Mouse (Mus musculus): ENCODE measurements around the gene Vdr. TPM values are rescaled to one million over a fixed set of nuclear protein-coding genes. Genes with fewer than 3 reads are reported as not detected.

The Vdr gene
- total RNA-seq, 2 experiments from 2014 or later = 0.35 to 0.61 TPM

DNA sequence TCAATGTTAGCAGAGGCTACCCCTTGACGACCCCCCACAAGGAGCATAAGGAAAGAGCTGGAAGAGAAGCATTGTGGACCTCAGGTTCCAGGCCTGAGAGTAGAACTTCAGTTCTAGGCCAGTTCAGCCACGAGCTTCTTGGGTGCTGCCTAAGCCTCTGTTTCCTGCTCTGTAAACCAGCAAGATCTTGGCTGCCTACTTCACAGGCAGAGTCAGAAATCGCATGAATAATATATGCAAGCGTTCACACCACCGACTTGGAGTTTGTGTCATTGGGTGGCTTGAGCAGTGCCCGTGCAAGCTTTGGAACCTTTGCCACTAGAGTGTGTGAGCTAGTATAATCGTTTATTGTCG lies 73.6 kb downstream of the Vdr start:
- no peak for DNase-seq (ENCODE audit: low spot score in 2 of 2)
- intact Hi-C loops (cut with DNase I) = no loop called here

- no peak for DNase-seq (ENCODE audit: low spot score in 2 of 2)
These were observed 74.1 kb downstream of the Vdr start for GRCm38 (mm10) chr15:97836153-97836893.

DNA sequence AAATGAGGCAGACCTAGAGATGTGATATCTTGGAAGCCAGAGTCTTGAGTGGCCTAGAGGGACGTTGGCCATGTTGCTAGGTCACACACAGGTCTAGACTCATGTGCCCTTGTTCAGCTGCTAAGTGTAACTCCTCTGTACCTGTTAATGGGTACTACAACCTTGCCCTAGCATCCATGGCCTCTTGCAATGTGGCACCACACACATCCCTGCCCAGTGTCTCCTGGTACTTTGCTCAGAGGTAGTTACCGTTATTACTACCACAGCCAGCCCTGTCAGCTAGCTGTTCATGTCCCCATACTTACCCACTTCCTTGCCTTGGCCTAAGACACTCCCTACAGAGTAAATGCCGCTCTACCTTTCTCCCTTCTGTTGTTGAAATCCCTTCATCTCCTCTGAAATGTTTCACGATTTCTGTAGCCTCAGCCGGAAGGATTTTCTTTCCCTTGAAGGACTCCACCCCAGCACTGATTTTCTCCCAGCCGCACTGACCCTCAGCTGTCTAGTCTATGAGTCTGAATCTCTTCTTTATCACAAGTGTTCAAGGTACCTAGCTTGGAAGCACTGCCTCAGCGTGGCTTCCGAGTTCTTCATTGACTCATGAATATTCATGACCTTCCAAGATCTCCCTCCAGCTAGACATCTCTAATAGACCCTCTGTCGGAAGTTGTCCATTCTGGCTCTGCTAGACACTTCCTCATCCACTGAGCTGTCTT lies 77.5 kb downstream of the Vdr start:
- intact Hi-C loops (cut with DNase I) = loop anchor here (5.0 kb wide), 1 partner anchor 46 kb away; no protein-coding TSS in a partner anchor
- no peak for DNase-seq (ENCODE audit: low spot score in 2 of 2)

More at GRCm38 (mm10) chr15:97836153-97836893, 74.1 kb downstream of the Vdr start:
- intact Hi-C loops (cut with DNase I) = no loop called here

GRCm38 (mm10) chr15:97831987-97832640 lies 78.3 kb downstream of the Vdr start:
- no peak for DNase-seq (ENCODE audit: low spot score in 2 of 2)
- intact Hi-C loops (cut with DNase I) = loop anchor here (5.0 kb wide), 1 partner anchor 45 kb away; no protein-coding TSS in a partner anchor

DNA sequence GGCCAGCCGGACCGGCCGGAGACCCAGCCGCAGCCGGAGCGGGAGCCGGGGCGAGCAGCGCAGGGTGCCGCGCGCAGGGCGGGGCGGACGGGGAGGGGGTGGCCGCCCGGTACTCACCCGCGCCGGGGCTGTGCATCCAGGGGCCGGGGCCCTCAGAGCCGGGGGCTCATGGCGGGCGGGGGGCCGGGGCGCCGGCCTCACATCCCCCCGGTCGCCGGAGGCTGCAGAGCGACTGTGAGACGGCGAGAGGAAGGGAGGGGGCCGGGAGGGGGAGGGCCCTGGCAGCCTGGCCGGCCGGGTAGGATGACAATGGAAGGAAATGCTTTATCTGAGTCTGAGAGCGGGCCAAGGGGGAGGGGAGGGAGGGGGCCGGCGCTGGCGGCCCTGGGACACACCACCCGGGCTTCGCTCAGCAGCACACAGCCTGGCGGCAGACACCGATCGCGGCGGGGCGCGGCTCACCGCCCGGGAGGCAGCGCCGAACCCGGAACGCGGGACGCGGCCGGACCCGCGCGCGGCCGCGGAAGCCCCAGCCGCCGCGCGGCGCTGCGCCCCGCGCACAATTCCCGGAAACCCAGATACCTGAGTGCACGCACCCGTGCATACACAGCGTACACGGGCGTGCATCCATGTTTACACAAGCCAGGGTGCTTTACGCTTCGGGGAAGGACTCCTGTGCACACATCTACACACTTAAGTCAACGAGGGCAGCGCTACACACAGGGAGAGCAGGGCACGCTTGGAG lies 79.0 kb downstream of the Vdr start:
- peak; percentile 70 to 74 for DNase-seq (ENCODE audit: low spot score in 2 of 2)
- intact Hi-C loops (cut with DNase I) = loop anchor here (5.0 kb wide), 1 partner anchor 44 kb away; no protein-coding TSS in a partner anchor

- intact Hi-C loops (cut with DNase I) = loop anchor here (5.0 kb wide), 1 partner anchor 44 kb away; no protein-coding TSS in a partner anchor
- DNase-seq (ENCODE audit: low spot score in 2 of 2) = peak in 1 of 2 experiments; percentile 60
These were observed 79.6 kb downstream of the Vdr start for GRCm38 (mm10) chr15:97830788-97831241.

DNA sequence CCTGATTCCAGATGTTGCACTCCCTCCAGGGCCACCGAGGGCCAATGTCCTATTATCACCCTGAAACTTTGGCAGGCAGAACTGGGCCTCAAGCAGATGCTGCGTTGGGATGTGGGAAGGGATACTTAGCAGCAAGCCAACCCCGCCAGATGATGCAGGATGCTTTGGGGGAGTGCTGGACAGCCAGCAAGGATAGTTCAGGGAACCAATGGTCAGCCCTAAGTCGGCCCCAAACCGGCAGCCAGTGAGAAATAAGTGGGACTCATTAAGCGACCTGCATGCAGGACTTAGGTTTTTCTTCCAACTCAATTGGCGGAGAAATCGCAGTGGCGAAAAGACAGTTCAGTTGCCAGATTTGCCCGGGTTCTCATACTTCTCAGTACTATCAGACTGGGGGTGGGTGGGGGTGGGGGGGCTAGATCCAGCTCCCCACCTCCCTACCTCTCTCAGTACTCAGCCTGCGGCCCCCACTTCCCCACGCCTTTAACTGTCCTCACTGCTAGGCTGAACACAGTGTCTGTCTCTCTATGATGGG lies 80.1 kb downstream of the Vdr start:
- intact Hi-C loops (cut with DNase I) = loop anchor here (5.0 kb wide), 1 partner anchor 43 kb away; no protein-coding TSS in a partner anchor
- DNase-seq (ENCODE audit: low spot score in 2 of 2) = no peak

DNA sequence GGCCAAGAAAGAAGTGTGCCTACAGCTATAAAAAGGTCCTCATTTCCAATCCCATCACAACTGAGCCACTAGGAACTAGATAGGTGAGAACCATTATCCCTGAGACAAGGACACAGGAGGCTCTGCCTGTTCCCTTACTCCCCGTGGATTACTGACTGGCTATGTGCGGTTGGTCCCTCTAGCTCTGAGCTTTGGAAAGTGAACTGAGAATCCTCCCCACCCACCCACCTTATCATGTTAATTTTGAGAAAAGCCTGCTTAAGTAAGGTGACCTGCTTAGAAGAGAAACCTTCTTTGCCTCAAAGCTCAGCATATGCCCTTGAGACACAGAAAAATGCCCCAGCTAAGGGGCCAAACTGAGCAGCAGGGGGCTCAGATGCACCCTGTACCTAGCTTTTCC lies 81.0 kb downstream of the Vdr start:
- intact Hi-C loops (cut with DNase I) = no loop called here
- no peak for DNase-seq (ENCODE audit: low spot score in 2 of 2)

DNA sequence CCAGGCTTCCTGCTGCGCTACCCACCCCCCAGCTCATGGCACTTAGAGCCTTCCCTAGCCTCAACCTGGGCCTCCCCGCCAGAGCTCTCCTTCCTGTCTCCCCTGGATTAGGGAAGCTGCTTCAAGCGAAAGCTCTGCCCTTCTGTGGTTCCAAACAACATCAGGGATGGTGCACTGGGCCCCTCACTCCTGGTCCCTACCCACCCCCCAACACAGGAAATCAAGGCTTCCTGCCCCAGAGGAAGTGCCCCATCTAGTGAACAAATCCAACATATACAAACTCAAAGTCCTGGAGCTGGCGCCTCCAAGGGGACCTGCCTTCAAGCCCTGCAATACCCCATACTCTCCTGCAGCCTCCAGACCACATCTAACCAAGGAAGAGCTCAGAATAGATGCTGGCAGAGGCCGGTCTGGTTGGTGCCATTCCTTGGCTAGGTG lies 81.5 kb downstream of the Vdr start:
- intact Hi-C loops (cut with DNase I) = no loop called here
- DNase-seq (ENCODE audit: low spot score in 2 of 2) = no peak

DNA sequence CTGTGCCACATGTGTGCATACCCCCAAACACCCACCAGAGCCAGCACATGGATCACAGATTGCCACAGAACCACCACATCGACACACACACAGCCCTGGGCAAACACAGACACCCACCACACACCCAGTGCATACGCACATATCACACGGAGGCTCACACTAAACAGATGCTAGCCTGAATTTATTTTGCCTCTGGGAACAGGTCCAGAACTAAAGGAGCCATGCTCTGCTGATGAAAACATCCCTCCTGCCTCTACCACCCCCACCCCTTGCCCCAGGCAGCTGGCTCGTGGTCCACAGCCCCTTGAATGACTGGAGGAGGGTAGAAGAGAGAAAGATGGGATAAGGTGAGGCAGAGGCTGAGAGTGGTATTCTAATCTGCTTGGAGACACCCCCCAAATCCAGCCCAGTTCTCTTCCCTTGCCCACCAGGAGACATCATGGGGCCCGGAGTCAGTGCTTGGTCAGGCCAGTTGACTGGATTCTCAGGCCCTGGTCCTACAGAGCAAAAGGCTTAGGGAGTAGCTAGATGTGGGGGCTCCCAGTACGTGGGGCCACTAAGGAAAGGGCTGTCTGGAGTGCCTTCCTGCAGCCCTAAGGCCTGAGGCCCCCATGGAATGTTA lies 82.1 kb downstream of the Vdr start:
- DNase-seq (ENCODE audit: low spot score in 2 of 2) = peak; percentile 59 to 62
- intact Hi-C loops (cut with DNase I) = no loop called here

DNA sequence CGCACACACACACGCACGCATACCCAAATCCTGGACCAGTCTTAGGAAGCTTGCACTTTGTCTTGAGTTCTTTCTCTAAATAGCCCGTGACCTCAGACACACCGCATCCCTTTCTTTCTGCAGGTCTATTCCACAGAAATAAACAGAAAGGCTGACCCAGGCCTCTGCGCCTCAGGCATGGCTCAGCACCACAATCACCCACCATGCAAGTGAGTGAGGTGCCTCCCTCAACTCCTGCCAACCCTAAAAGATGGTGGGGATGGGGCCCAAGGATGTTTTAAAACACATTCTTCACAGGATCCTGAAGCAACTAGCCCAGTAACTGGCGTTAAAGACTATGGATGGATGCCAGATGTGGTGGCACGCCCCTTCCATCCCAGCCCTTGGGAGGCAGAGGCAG lies 83.0 kb downstream of the Vdr start:
- DNase-seq (ENCODE audit: low spot score in 2 of 2) = no peak
- intact Hi-C loops (cut with DNase I) = no loop called here

DNA sequence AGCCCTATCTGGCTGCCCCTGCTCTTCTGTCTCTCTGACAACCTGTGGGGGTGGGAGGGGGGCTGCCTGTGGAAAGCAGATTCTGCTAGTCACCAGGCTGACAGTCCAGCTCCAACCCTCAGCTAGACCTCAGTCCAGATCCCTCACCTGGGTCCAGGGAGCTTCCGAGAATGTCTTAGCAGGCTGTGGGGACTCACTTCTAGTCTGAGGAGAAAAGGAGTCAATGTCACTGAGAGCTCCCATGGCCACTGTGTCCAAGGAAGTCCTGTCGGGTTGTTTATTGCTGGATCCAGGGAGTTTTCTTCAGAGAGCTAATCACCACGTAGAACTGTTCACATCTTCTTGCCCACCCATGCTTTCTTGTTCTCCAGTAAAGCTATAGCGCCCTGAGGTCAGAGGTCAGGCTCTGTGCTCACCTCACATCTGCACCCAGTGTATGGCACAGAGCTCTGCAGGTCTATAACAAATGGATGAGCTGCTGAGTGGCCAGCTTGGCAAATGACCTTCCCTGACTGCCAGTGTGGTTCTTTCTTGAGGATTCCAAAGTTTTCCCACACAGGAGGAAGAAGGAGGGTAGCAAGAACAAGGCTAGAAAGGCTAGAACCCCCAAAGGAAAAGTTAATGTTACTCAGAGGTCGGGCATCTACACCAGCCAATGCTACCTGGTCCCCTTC lies 83.7 kb downstream of the Vdr start:
- intact Hi-C loops (cut with DNase I) = no loop called here
- no peak for DNase-seq (ENCODE audit: low spot score in 2 of 2)

DNA sequence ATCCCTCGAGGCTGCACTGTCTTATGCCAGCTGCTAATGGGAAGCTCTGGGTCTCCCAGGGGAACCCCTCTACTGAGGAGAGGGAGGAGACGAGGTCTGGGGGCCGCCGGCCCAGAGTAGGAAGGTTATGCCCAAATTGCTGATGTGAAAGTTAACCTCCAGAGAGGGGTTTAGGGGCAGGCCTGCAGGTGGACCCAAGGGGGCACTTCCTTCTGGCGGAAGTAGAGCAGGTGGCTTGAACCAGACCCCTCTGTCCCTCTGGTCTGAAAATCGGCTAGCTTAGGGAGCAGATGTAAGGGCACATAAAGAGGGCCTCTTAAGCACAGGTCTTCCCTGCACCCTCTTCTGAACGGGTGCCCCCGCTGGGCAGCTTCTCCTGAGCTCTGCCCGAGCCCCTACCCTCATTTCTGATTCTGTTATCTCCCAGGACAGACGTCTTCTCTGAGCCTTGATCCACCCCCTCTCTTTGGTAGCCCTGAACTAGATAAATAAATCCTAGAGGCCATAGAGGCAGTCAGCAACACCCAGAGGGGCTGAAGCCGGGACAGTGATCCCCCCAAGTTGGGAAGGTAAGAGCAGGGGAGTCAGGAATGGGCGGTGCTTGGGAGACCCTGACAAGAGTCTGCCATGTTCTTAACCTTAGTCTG lies 84.4 kb downstream of the Vdr start:
- intact Hi-C loops (cut with DNase I) = no loop called here
- no peak for DNase-seq (ENCODE audit: low spot score in 2 of 2)

- peak; percentile 80 to 82 for DNase-seq (ENCODE audit: low spot score in 2 of 2)
- intact Hi-C loops (cut with DNase I) = no loop called here
These were observed 85.1 kb downstream of the Vdr start for GRCm38 (mm10) chr15:97825071-97825940.

GRCm38 (mm10) chr15:97824042-97824441 lies 86.4 kb downstream of the Vdr start:
- DNase-seq (ENCODE audit: low spot score in 2 of 2) = no peak
- intact Hi-C loops (cut with DNase I) = no loop called here

DNA sequence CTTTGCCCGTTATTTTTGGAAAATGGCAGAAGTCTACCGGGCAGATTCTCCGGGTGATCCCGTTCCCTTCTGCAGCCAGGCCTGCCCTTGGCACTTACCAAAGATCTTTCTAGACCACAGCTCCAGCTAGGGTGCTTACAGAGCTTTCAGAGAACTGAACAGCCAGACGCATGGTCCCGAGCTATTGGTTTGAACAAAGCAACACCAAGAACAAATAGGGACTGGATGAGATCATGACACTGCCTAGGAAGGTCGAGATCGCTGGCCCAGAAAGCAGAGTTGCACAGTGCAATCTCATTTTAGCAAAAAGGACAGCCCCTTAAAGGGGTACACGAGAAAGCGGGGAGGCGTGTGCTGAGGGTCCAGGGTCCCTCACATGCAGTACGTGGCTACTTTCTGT lies 87.0 kb downstream of the Vdr start:
- no peak for DNase-seq (ENCODE audit: low spot score in 2 of 2)
- intact Hi-C loops (cut with DNase I) = no loop called here

All from left cerebral cortex, postnatal 36 days (tissue).